Mouse (Mus musculus) forebrain, embryonic 11.5 days (tissue): ENCODE measurements around the gene Hspa1l. TPM values are rescaled to one million over a fixed set of nuclear protein-coding genes. Genes with fewer than 3 reads are reported as not detected.

ENCODE experiments used
- ATAC-seq: fragments of 200-750 bp; cut with Nextera tagmentation; replicated peaks from 2 replicates; pipeline ENCODE4 v1.8.0; 2017; ENCODE audit warnings: moderate TSS enrichment; ENCODE audit not compliant: low FRiP score
- DNase-seq: peaks from one replicate; pipeline ENCODE4 v3.0.0-alpha.2; 2017; ENCODE audit warnings: low spot score
- H3K27ac ChIP-seq: fragments of 300-500 bp; sonication (generic); 2 replicates; pipeline ENCODE4 v1.5.1; 2014; ENCODE audit warnings: low read depth, low read length
- H3K27me3 ChIP-seq: fragments of 300-500 bp; sonication (generic); 2 replicates; pipeline ENCODE4 v1.6.1; 2014; ENCODE audit warnings: mild to moderate bottlenecking, low read length, mixed read lengths; ENCODE audit not compliant: control insufficient read depth, insufficient read depth
- H3K36me3 ChIP-seq: fragments of 300-500 bp; sonication (generic); 2 replicates; pipeline ENCODE4 v1.6.1; 2014; ENCODE audit warnings: mild to moderate bottlenecking, low read length, moderate library complexity, mixed read lengths; ENCODE audit not compliant: control insufficient read depth, insufficient read depth
- H3K4me1 ChIP-seq: fragments of 300-500 bp; sonication (generic); replicated peaks from 2 replicates; pipeline ENCODE4 v1.6.1; 2014; ENCODE audit warnings: low read length, mixed read lengths; ENCODE audit not compliant: control insufficient read depth, insufficient read depth
- H3K4me2 ChIP-seq: fragments of 300-500 bp; sonication (generic); 2 replicates; pipeline ENCODE4 v1.6.1; 2014; ENCODE audit warnings: low read depth, mild to moderate bottlenecking, low read length, moderate library complexity, mixed read lengths; ENCODE audit not compliant: severe bottlenecking
- H3K4me3 ChIP-seq: fragments of 300-500 bp; sonication (generic); 2 replicates; pipeline ENCODE4 v1.5.1; 2014; ENCODE audit warnings: low read depth, low read length
- H3K9ac ChIP-seq: fragments of 300-500 bp; sonication (generic); 2 replicates; pipeline ENCODE4 v1.6.1; 2014; ENCODE audit warnings: low read length
- H3K9me3 ChIP-seq: fragments of 300-500 bp; sonication (generic); 2 replicates; pipeline ENCODE4 v1.6.1; 2016; ENCODE audit warnings: low read length, mixed read lengths; ENCODE audit not compliant: control insufficient read depth
- WGBS: fragments of 180-500 bp; shearing (Covaris S2); extraction: QIAGEN DNeasy Blood & Tissue Kit; methylation state at CpG from one replicate; pipeline ENCODE4 v1.1.7; 2014; 5-methylcytosine and 5-hydroxymethylcytosine counted together
- polyA plus RNA-seq: library from polyadenylated mRNA; unstranded; fragments of >200 nt; fragmentation: Nextera tagmentation; extraction: Ambion mirVana; gene quantifications from 2 replicates; pipeline ENCODE4 v1.2.1, GENCODE M21; 2014

Gene Hspa1l
- polyA plus RNA-seq, 1 experiment from 2014 or later: 1.8 TPM

DNA sequence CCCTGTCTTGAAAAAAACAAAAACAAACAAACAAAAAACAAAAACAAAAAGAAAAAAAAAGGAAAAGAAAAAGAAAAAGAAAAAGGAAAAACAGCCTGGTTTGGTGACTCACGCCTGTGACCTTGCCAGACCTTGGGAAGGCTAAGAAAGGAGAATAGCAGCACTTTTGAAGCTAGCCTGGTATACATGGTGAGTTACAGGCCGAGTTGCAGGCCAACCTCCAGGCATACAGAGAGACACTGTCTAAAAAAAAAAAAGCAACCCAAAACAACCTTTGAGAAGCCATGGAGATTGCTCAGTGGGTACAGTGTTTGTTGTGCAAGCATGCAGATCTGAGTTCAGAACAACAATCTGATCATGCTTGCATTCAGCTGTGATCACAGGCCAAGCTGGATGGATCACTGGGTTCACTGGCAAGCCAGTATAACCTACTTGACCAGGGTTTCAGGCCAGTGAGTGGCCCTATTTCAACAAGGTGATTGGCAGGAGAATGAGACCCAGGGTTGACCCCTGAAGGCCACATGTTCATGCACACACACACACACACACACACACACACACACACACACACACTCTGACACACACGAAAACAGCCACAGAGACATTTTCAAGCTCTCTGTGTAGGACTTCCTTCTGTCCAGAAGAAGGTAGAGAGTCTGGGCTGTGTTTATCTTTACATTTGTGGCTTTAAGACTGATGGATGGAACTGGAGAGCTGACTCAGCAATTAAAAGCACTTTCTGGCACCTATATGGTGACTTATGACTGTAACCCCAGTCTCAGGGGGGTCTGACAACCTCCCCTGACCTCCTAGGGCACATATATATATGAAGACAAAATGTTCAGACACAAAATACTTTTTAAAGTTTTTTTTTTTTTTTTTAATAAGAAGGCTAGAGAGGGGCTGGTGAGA is 3.3 kb downstream of the Hspa1l start:
- ATAC-seq: no peak
- no peak overlapping the region for H3K27ac ChIP-seq
- DNase-seq: no peak

GRCm38 (mm10) chr17:34977000-34977399 is 4.5 kb downstream of the Hspa1l start:
- H3K9me3 ChIP-seq: no peaks in the 10 kb centered on the region
- DNase-seq (peak; percentile 42), ATAC-seq (no peak)
- no peak overlapping the region for H3K4me2 ChIP-seq
- WGBS: 95% methylated on average over 20 of the region's 20 CpGs
- H3K36me3 ChIP-seq: no peaks in the 10 kb centered on the region
- no peak overlapping the region for H3K27ac ChIP-seq
- no peak overlapping the region for H3K4me3 ChIP-seq
- no peak overlapping the region for H3K9ac ChIP-seq
- no peaks in the 10 kb centered on the region for H3K27me3 ChIP-seq
- peaks cover 7% of the 10 kb centered on the region for H3K4me1 ChIP-seq

More for the DNA sequence above, 3.3 kb downstream of the Hspa1l start:
- Histone ChIP-seq H3K9me3 (no peaks in the 10 kb centered on the region), H3K27me3 (no peaks in the 10 kb centered on the region), H3K36me3 (no peaks in the 10 kb centered on the region), H3K4me3 (no peak overlapping the region), H3K4me2 (no peak overlapping the region), H3K4me1 (peaks cover 5% of the 10 kb centered on the region), H3K9ac (no peak overlapping the region)
- WGBS: 82% methylated on average over 3 of the region's 3 CpGs

GRCm38 (mm10) chr17:34978239-34978638 is 5.7 kb downstream of the Hspa1l start:
- H3K4me3 ChIP-seq: no peak overlapping the region
- no peak for ATAC-seq
- no peaks in the 10 kb centered on the region for H3K36me3 ChIP-seq
- H3K9me3 ChIP-seq: no peaks in the 10 kb centered on the region
- no peak overlapping the region for H3K9ac ChIP-seq
- no peak overlapping the region for H3K4me2 ChIP-seq
- 91% methylated on average over 27 of the region's 27 CpGs for WGBS
- DNase-seq: peak; percentile 44
- peaks cover 10% of the 10 kb centered on the region; the same call in 1 of the 2 replicates for H3K4me1 ChIP-seq
- H3K27ac ChIP-seq: no peak overlapping the region
- no peaks in the 10 kb centered on the region for H3K27me3 ChIP-seq

- H3K9me3 ChIP-seq: no peaks in the 10 kb centered on the region
- no peak overlapping the region for H3K27ac ChIP-seq
- DNase-seq: no peak
- no peak overlapping the region for H3K4me3 ChIP-seq
- no peaks in the 10 kb centered on the region for H3K36me3 ChIP-seq
- H3K4me1 ChIP-seq: peaks cover 10% of the 10 kb centered on the region; the same call in 1 of the 2 replicates
- ATAC-seq: no peak
- no peaks in the 10 kb centered on the region for H3K27me3 ChIP-seq
- WGBS: 92% methylated on average over 4 of the region's 4 CpGs
- H3K4me2 ChIP-seq: no peak overlapping the region
- H3K9ac ChIP-seq: no peak overlapping the region
These were observed 7.1 kb downstream of the Hspa1l start for GRCm38 (mm10) chr17:34979631-34980030.

- H3K27ac ChIP-seq: no peak overlapping the region
- no peaks in the 10 kb centered on the region for H3K9me3 ChIP-seq
- ATAC-seq (no peak), DNase-seq (peak; percentile 48)
- WGBS: 24% methylated on average over 2 of the region's 2 CpGs
- H3K4me3 ChIP-seq: peak overlapping the region; percentile 93
- peaks cover 10% of the 10 kb centered on the region; the same call in 1 of the 2 replicates for H3K4me1 ChIP-seq
- no peaks in the 10 kb centered on the region for H3K27me3 ChIP-seq
- H3K36me3 ChIP-seq: peaks cover 2% of the 10 kb centered on the region; the same call in 1 of the 2 replicates
- H3K4me2 ChIP-seq: peak overlapping the region; percentile 80
- peak overlapping the region; percentile 95 for H3K9ac ChIP-seq
These were observed 8.2 kb downstream of the Hspa1l start for GRCm38 (mm10) chr17:34980655-34981054.

DNA sequence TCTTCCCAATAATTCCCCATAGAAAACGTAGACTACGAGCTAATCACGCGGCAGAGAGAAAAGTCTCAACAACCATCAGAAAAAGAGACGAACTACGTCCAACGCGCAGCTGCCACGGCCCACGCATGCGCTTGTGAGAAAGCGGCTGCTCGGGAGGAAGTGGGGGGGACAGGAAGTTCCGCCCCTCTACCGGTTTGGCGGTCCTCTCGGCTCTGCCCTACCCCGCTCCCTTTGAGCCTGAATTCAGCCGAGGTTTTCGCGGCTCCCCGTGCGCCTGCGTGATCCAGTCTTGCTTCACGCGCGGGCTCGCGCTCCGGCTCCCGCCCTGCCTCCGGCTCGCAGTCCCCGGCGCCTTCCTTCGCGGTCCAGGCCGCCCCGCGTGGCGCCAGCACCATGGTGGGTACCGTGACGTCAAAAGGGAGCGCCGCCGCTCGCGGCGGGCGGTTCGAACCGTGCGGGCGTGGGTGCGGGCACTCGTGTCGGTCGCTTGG is 9.2 kb downstream of the Hspa1l start, which contains the start of gene Lsm2:
Gene Lsm2, plus strand, starts transcription at position 173 of the 491 bp plus-strand sequence.
- Histone ChIP-seq H3K9me3 (no peaks in the 10 kb centered on the region), H3K27me3 (no peaks in the 10 kb centered on the region), H3K9ac (peak within 1 kb of the TSS; percentile 95), H3K4me2 (peak within 1 kb of the TSS; percentile 80), H3K36me3 (peaks cover 6% of the 10 kb centered on the region; the same call in 1 of the 2 replicates), H3K4me1 (peaks cover 10% of the 10 kb centered on the region; the same call in 1 of the 2 replicates), H3K4me3 (peak within 1 kb of the TSS; percentile 93), H3K27ac (peak within 1 kb of the TSS; percentile 97)
- under 1% methylated on average over 58 of the region's 58 CpGs for WGBS
- peak; percentile 93 for ATAC-seq
- DNase-seq: peak; percentile 93

DNA sequence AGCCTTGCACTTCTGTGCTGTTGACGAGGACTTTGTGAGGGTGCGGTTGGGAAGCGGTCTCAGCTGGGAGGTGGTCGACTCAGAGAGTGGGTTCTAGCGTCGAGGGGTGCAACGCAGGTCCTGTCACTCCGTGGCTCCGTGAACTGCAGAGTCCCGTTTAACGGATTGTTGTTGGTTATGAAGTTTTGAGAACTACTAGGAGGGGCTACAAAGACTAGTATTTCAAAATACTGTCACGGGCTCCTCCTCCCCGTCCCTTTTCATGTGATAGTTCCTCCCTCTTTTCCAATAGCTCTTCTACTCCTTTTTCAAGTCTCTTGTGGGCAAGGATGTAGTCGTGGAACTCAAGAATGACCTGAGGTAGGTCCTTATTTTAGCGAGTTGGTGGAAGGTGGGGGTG is 9.8 kb downstream of the Hspa1l start:
- Histone ChIP-seq H3K9me3 (no peaks in the 10 kb centered on the region), H3K27me3 (no peaks in the 10 kb centered on the region), H3K36me3 (peaks cover 6% of the 10 kb centered on the region; the same call in 1 of the 2 replicates), H3K27ac (peak overlapping the region; percentile 97), H3K9ac (peak overlapping the region; percentile 95), H3K4me3 (peak overlapping the region; percentile 93), H3K4me1 (peaks cover 10% of the 10 kb centered on the region; the same call in 1 of the 2 replicates), H3K4me2 (peak overlapping the region; percentile 80)
- ATAC-seq (no peak), DNase-seq (no peak)
- WGBS: under 1% methylated on average over 15 of the region's 15 CpGs

DNA sequence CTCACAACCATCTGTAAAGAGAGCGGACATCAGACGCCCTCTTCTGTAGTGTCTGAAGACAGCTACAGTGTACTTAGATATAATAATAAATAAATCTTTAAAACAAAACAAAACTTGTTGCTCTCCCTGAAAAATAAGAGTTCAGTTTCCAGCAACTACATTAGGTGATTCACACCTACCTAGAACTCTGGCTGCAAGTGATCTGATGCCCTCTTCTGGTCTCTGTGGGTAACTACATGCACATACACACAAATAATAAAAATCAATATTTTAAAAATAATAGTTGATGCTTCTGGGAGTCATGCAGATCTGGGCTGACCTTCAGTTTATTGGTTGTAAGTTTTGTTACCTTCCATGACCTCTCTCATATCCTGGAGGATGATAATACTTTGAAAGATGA is 11.7 kb downstream of the Hspa1l start:
- DNase-seq: no peak
- H3K36me3 ChIP-seq: peaks cover 6% of the 10 kb centered on the region; the same call in 1 of the 2 replicates

More for the DNA sequence above, 11.7 kb downstream of the Hspa1l start:
- Histone ChIP-seq H3K27ac (no peak overlapping the region), H3K4me3 (no peak overlapping the region), H3K9ac (no peak overlapping the region), H3K9me3 (no peaks in the 10 kb centered on the region), H3K4me2 (no peak overlapping the region), H3K27me3 (no peaks in the 10 kb centered on the region), H3K4me1 (peaks cover 10% of the 10 kb centered on the region; the same call in 1 of the 2 replicates)
- no peak for ATAC-seq
- WGBS: 67% methylated on average over 2 of the region's 2 CpGs
